Mouse (Mus musculus): Measurements from ENCODE around the gene Fez1. TPM values are rescaled to one million over a fixed set of nuclear protein-coding genes. Genes with fewer than 3 reads are reported as not detected.

Fez1 gene
- total and polyA plus RNA-seq, 3 experiments: not detected

DNA sequence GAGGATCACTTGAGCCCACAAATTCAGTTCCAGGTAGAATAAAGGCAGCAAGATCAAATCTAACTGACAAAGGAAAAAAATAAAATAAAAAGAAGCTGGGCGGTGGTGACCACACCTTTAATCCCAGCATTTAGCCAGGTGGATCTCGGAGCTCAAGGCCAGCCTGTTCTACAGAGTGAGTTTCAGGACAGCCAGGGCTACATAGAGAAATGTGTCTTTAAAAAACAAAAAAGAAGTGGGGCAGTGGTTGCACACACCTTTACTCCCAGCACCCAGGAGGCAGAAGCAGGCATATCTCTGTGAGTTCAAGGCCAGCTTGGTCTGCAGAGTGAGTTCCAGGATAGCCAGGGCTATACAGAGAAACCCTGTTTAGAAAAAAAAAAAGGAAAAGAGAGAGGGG is 19.7 kb upstream of the Fez1 start:
- H3K36me3 ChIP-seq (ENCODE audit: control insufficient read depth in 1 of 2, insufficient read depth in 2 of 2, low read length in 2 of 2): peaks cover 0 to 3% of the 10 kb centered on the region in 2 experiments; a peak in 1 of 4 replicates
- no peak overlapping the region for H3K4me3 ChIP-seq (ENCODE audit: control insufficient read depth in 1 of 2, insufficient read depth in 1 of 2, low read depth in 2 of 2, low read length in 2 of 2)
- H3K9me3 ChIP-seq (replicated peaks; ENCODE audit: insufficient read depth, low read length): no peaks in the 10 kb centered on the region
- H3K27ac ChIP-seq (ENCODE audit: control insufficient read depth, low read depth, low read length): no peak overlapping the region
- TF ChIP-seq GABPA (IDR thresholded peaks at IDR 0.05; ENCODE audit: low read depth, low read length): no peak
- no peak for TF ChIP-seq RAD21 (IDR thresholded peaks at IDR 0.05; ENCODE audit: low read depth, low read length)
- TF ChIP-seq ZMIZ1 (IDR thresholded peaks at IDR 0.05; ENCODE audit: low read depth, low read length): no peak
- TF ChIP-seq MXI1 (IDR thresholded peaks at IDR 0.05; ENCODE audit: low read depth, low read length): no peak
- no peak for TF ChIP-seq MAFK (IDR thresholded peaks at IDR 0.05; ENCODE audit: borderline replicate concordance, low read depth, low read length)
- no peak for TF ChIP-seq MAZ (IDR thresholded peaks at IDR 0.05; ENCODE audit: low read depth, low read length)
- TF ChIP-seq NELFE (IDR thresholded peaks at IDR 0.05; ENCODE audit: low read depth, low read length): no peak
- no peak for TF ChIP-seq NRF1 (IDR thresholded peaks at IDR 0.05; ENCODE audit: insufficient read depth, low read depth, low read length, poor library complexity, severe bottlenecking)
- no peak for TF ChIP-seq RCOR1 (IDR thresholded peaks at IDR 0.05; ENCODE audit: low read depth, low read length)
- no peak for TF ChIP-seq ETS1 (IDR thresholded peaks at IDR 0.05; ENCODE audit: low read depth, low read length)
- TF ChIP-seq UBTF (IDR thresholded peaks at IDR 0.05; ENCODE audit: borderline replicate concordance, insufficient read depth, low read depth, low read length): no peak
- no peak for TF ChIP-seq JUND (IDR thresholded peaks at IDR 0.05; ENCODE audit: low read depth, low read length)
- no peak for TF ChIP-seq HCFC1 (IDR thresholded peaks at IDR 0.05; ENCODE audit: low read depth, low read length)
- no peak for TF ChIP-seq E2F4 (IDR thresholded peaks at IDR 0.05; ENCODE audit: borderline replicate concordance, low read depth, low read length)
- TF ChIP-seq EP300 (IDR thresholded peaks at IDR 0.05; ENCODE audit: low read depth in 1 of 2, low read length in 2 of 2): no peak
- TF ChIP-seq GATA1 (IDR thresholded peaks at IDR 0.05; ENCODE audit: low read depth, low read length): no peak
- TF ChIP-seq POLR2A (IDR thresholded peaks at IDR 0.05; ENCODE audit: control insufficient read depth in 1 of 2, insufficient read depth in 1 of 2, low read depth in 1 of 2, low read length in 2 of 2, poor library complexity in 1 of 2): no peak
- no peak for TF ChIP-seq CHD2 (IDR thresholded peaks at IDR 0.05; ENCODE audit: low read length)
- no peak for TF ChIP-seq BHLHE40 (IDR thresholded peaks at IDR 0.05; ENCODE audit: borderline replicate concordance, low read depth, low read length)
- TF ChIP-seq SMC3 (IDR thresholded peaks at IDR 0.05; ENCODE audit: low read depth, low read length): no peak
- no peaks in the 10 kb centered on the region for H3K4me1 ChIP-seq (ENCODE audit: control insufficient read depth in 1 of 2, insufficient read depth in 2 of 2, low read length in 2 of 2)
- peaks cover 1% of the 10 kb centered on the region; the same call in 1 of the 2 replicates for H3K79me2 ChIP-seq (ENCODE audit: control insufficient read depth, insufficient read depth, low read length, poor library complexity)
- DNase-seq (ENCODE audit: low read depth, low spot score): no peak
- no peaks in the 10 kb centered on the region; a peak in 1 of 4 replicates for H3K27me3 ChIP-seq (ENCODE audit: control insufficient read depth in 1 of 2, insufficient read depth in 2 of 2, low read length in 2 of 2)
- no peak overlapping the region for H3K9ac ChIP-seq (ENCODE audit: control insufficient read depth, low read depth, low read length, poor library complexity, severe bottlenecking)

DNA sequence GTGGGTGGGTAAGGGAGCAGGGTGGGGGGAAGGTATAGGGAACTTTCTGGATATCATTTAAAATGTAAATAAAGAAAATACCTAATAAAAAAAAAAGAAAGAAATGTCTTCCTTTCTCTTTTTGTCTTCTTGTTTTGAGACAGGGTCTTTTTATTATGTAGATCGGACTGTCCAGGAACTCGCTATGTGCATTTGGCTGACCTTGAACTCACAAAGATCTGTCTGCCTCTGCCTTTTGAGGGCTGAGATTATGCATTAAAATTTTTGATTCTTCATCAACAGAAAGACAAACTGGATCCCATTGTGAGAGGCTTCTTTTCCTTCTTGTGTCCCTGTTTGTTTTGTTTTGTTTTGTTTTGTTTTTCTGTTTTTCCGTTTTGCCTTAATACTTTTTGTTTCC is 18.7 kb upstream of the Fez1 start:
- Histone ChIP-seq H3K4me1 (ENCODE audit: control insufficient read depth in 1 of 2, insufficient read depth in 2 of 2, low read length in 2 of 2) (no peaks in the 10 kb centered on the region), H3K4me3 (ENCODE audit: control insufficient read depth in 1 of 2, insufficient read depth in 1 of 2, low read depth in 2 of 2, low read length in 2 of 2) (no peak overlapping the region), H3K27ac (ENCODE audit: control insufficient read depth, low read depth, low read length) (no peak overlapping the region), H3K36me3 (ENCODE audit: control insufficient read depth in 1 of 2, insufficient read depth in 2 of 2, low read length in 2 of 2) (no peaks in the 10 kb centered on the region; a peak in 1 of 4 replicates), H3K27me3 (ENCODE audit: control insufficient read depth in 1 of 2, insufficient read depth in 2 of 2, low read length in 2 of 2) (no peaks in the 10 kb centered on the region; a peak in 2 of 4 replicates), H3K9me3 (replicated peaks; ENCODE audit: insufficient read depth, low read length) (no peaks in the 10 kb centered on the region), H3K9ac (ENCODE audit: control insufficient read depth, low read depth, low read length, poor library complexity, severe bottlenecking) (no peak overlapping the region), H3K79me2 (ENCODE audit: control insufficient read depth, insufficient read depth, low read length, poor library complexity) (no peaks in the 10 kb centered on the region)
- no peak for DNase-seq (ENCODE audit: low read depth, low spot score)
- no peak for TF ChIP-seq JUND (IDR thresholded peaks at IDR 0.05; ENCODE audit: low read depth, low read length)
